Mouse (Mus musculus) E14TG2a.4 (cell line): ENCODE data around the gene Rnf169.

Experiments used
- CTCF ChIP-seq: conservative IDR thresholded peaks from 2 replicates; pipeline ENCODE4 v1.5.1; 2014; ENCODE audit warnings: low read length
- POU5F1 ChIP-seq: IDR thresholded peaks from 2 replicates; pipeline ENCODE4 v1.6.1; 2014; ENCODE audit warnings: low read length, borderline replicate concordance

DNA sequence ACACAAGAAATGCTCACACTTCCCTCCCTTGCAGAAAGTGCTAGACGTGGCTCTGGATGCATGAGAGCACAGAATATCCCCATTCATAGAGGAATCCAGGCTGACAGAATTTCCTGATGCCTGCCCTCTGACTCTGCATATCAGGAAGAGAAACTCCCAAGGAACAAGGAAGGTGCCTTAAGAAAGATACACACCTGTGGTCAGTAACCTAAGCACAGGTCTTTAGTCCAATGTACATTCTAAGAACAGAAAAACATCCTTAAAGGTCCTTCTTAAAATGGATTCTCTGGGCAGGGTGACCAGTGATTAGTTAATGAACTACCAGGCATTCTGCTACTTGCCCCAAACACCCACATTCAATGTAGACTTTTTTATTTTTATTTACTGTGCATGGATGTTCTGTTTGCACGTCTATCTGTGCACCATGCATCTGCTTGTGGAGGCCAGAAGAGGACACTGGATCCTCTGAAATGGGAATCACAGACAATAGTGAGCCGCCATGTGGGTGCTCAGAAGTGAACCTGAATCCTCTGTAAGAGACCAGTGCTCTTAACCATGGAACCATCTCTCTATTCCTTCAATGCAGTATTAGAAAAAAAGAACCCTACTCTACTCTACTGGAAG lies 16.9 kb downstream of the Rnf169 start:
- no peak for TF ChIP-seq CTCF
- TF ChIP-seq POU5F1 = no peak
